Mouse (Mus musculus): Measurements from ENCODE around the gene Gfod1.

DNA sequence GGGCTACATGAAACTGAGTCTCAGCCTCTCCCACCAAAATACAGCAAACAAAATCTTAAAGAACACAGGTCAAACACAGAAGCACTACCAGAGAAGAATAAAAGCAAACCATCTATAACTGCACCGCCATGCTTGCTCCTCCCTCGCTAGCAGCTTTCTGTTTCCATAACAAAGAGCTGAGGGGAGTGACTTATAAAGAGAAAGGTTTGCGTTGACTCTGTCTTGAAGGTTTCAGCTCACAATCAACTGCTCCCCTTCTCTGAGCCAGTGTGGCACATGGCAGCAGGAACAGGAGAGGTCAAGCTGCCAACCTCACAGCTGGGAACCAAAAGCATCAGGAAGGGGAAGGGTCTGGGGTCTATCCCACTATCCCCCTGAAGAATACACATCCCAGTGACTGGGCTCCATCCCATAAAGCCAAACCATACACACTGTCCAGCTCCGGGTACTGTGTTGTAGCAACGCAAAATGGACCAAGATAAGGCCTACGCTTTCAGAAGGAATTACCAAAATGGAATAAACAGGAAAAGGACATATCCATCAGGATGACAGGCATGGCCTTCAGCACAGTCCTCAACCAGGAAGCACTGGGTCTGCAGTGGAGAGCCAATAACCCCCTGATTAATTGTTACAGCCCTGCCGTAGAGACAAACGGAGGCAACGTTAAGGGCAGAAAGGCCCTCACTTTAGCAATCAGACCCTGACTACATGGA is 87.8 kb downstream of the Gfod1 start:
- TF ChIP-seq HCFC1 (IDR thresholded peaks at IDR 0.05; ENCODE audit: borderline replicate concordance, insufficient read depth, low read length): no peak
- TF ChIP-seq ZNF384 (IDR thresholded peaks at IDR 0.05; ENCODE audit: low read depth, low read length): no peak
- TF ChIP-seq ZC3H11A (IDR thresholded peaks at IDR 0.05; ENCODE audit: borderline replicate concordance, low read depth, low read length): no peak
- TF ChIP-seq MAFK (IDR thresholded peaks at IDR 0.05; ENCODE audit: insufficient read depth, low read depth, low read length): no peak
- TF ChIP-seq CHD2 (IDR thresholded peaks at IDR 0.05; ENCODE audit: low read depth, low read length): no peak

Data from ES-E14 (cell line).